Mouse (Mus musculus): ENCODE measurements at regions not wholly inside any gene's neighbourhood (a gene's known extent, or its start where the extent isn't known, plus 50 kb on each side); places are given as distances from the start of the nearest gene placed in this dataset.

- Histone ChIP-seq H3K4me1 (peaks cover 4% of the 10 kb centered on the region; the same call in 1 of the 2 replicates), H3K36me3 (no peaks in the 10 kb centered on the region), H3K9me3 (no peaks in the 10 kb centered on the region), H3K27me3 (no peaks in the 10 kb centered on the region), H3K4me2 (no peak overlapping the region), H3K4me3 (no peak overlapping the region), H3K9ac (no peak overlapping the region), H3K27ac (no peak overlapping the region)
- no peak for ATAC-seq (ENCODE audit: insufficient number of reproducible peaks, low FRiP score, low TSS enrichment, low read depth)
- 63% methylated on average over 6 of the region's 6 CpGs for WGBS
These were observed 334.9 kb upstream of the Mgmt start for GRCm38 (mm10) chr7:136559536-136559935.

- no peak overlapping the region for H3K4me3 ChIP-seq
- 68% methylated on average over 7 of the region's 7 CpGs for WGBS
- H3K36me3 ChIP-seq = no peaks in the 10 kb centered on the region
- H3K9ac ChIP-seq = no peak overlapping the region
- H3K27me3 ChIP-seq = no peaks in the 10 kb centered on the region
- no peaks in the 10 kb centered on the region for H3K4me1 ChIP-seq
- H3K27ac ChIP-seq = no peak overlapping the region
- ATAC-seq (ENCODE audit: insufficient number of reproducible peaks, low FRiP score, low TSS enrichment, low read depth) = no peak
- no peaks in the 10 kb centered on the region for H3K9me3 ChIP-seq
- no peak overlapping the region for H3K4me2 ChIP-seq
These were observed 323.5 kb upstream of the Mgmt start for GRCm38 (mm10) chr7:136570911-136571310.

- WGBS = 33% methylated on average over 12 of the region's 12 CpGs
- no peak for ATAC-seq (ENCODE audit: insufficient number of reproducible peaks, low FRiP score, low TSS enrichment, low read depth)
- Histone ChIP-seq H3K36me3 (no peaks in the 10 kb centered on the region), H3K27ac (no peak overlapping the region), H3K4me1 (peaks cover 10% of the 10 kb centered on the region), H3K27me3 (peaks cover 38% of the 10 kb centered on the region), H3K9ac (no peak overlapping the region), H3K4me3 (no peak overlapping the region), H3K4me2 (no peak overlapping the region), H3K9me3 (no peaks in the 10 kb centered on the region)
These were observed 312.5 kb upstream of the Mgmt start for GRCm38 (mm10) chr7:136581896-136582295.

GRCm38 (mm10) chr7:136584361-136584760 lies 310.1 kb upstream of the Mgmt start:
- Histone ChIP-seq H3K9ac (no peak overlapping the region), H3K4me1 (peaks cover 10% of the 10 kb centered on the region), H3K27ac (no peak overlapping the region), H3K4me2 (no peak overlapping the region), H3K9me3 (no peaks in the 10 kb centered on the region), H3K36me3 (no peaks in the 10 kb centered on the region), H3K4me3 (no peak overlapping the region), H3K27me3 (peaks cover 38% of the 10 kb centered on the region)
- no peak for ATAC-seq (ENCODE audit: insufficient number of reproducible peaks, low FRiP score, low TSS enrichment, low read depth)
- 65% methylated on average over 17 of the region's 17 CpGs for whole genome bisulfite sequencing

GRCm38 (mm10) chr7:136588491-136588890 lies 305.9 kb upstream of the Mgmt start:
- WGBS = 68% methylated on average over 6 of the region's 6 CpGs
- peaks cover 13% of the 10 kb centered on the region for H3K27me3 ChIP-seq

GRCm38 (mm10) chr7:136590947-136591346 lies 303.5 kb upstream of the Mgmt start:
- Histone ChIP-seq H3K9ac (no peak overlapping the region), H3K27me3 (no peaks in the 10 kb centered on the region), H3K36me3 (no peaks in the 10 kb centered on the region), H3K4me3 (no peak overlapping the region), H3K27ac (no peak overlapping the region), H3K4me1 (no peaks in the 10 kb centered on the region), H3K4me2 (no peak overlapping the region), H3K9me3 (no peaks in the 10 kb centered on the region)
- no peak for ATAC-seq (ENCODE audit: insufficient number of reproducible peaks, low FRiP score, low TSS enrichment, low read depth)

More at GRCm38 (mm10) chr7:136588491-136588890, 305.9 kb upstream of the Mgmt start:
- Histone ChIP-seq H3K4me2 (no peak overlapping the region), H3K4me1 (peaks cover 4% of the 10 kb centered on the region; the same call in 1 of the 2 replicates), H3K27ac (no peak overlapping the region), H3K9ac (no peak overlapping the region), H3K9me3 (no peaks in the 10 kb centered on the region), H3K36me3 (no peaks in the 10 kb centered on the region), H3K4me3 (no peak overlapping the region)
- ATAC-seq (ENCODE audit: insufficient number of reproducible peaks, low FRiP score, low TSS enrichment, low read depth) = no peak

- Histone ChIP-seq H3K27me3 (peaks cover 8% of the 10 kb centered on the region; the same call in 1 of the 2 replicates), H3K4me2 (no peak overlapping the region), H3K27ac (no peak overlapping the region), H3K9me3 (no peaks in the 10 kb centered on the region), H3K4me3 (no peak overlapping the region), H3K9ac (no peak overlapping the region), H3K4me1 (peaks cover 4% of the 10 kb centered on the region), H3K36me3 (no peaks in the 10 kb centered on the region)
- 34% methylated on average over 7 of the region's 7 CpGs for WGBS
- ATAC-seq (ENCODE audit: insufficient number of reproducible peaks, low FRiP score, low TSS enrichment, low read depth) = peak; percentile 78; the same call in 1 of the 2 replicates
These were observed 286.9 kb upstream of the Mgmt start for GRCm38 (mm10) chr7:136607278-136608120.

GRCm38 (mm10) chr7:136613496-136613895 lies 280.9 kb upstream of the Mgmt start:
- no peak overlapping the region for H3K4me3 ChIP-seq
- no peaks in the 10 kb centered on the region for H3K9me3 ChIP-seq
- 0 out of 2 replicates have a peak, but pooled peaks cover 4% of the 10 kb centered on the region for H3K27me3 ChIP-seq
- no peak for ATAC-seq (ENCODE audit: insufficient number of reproducible peaks, low FRiP score, low TSS enrichment, low read depth)
- H3K36me3 ChIP-seq = no peaks in the 10 kb centered on the region
- no peak overlapping the region for H3K9ac ChIP-seq
- H3K27ac ChIP-seq = no peak overlapping the region
- H3K4me2 ChIP-seq = no peak overlapping the region
- 57% methylated on average over 4 of the region's 4 CpGs for WGBS
- no peaks in the 10 kb centered on the region for H3K4me1 ChIP-seq

- Histone ChIP-seq H3K27me3 (no peaks in the 10 kb centered on the region), H3K9ac (no peak overlapping the region), H3K36me3 (no peaks in the 10 kb centered on the region), H3K9me3 (no peaks in the 10 kb centered on the region), H3K4me3 (no peak overlapping the region), H3K4me2 (no peak overlapping the region), H3K4me1 (no peaks in the 10 kb centered on the region), H3K27ac (no peak overlapping the region)
- no peak for ATAC-seq (ENCODE audit: insufficient number of reproducible peaks, low FRiP score, low TSS enrichment, low read depth)
- WGBS = 44% methylated on average over 4 of the region's 4 CpGs
These were observed 269.9 kb upstream of the Mgmt start for GRCm38 (mm10) chr7:136624496-136624895.

- no peaks in the 10 kb centered on the region for H3K9me3 ChIP-seq
- H3K4me3 ChIP-seq = no peak overlapping the region
- H3K9ac ChIP-seq = no peak overlapping the region
- WGBS = 17% methylated on average over 3 of the region's 3 CpGs
- H3K4me1 ChIP-seq = peaks cover 10% of the 10 kb centered on the region; the same call in 1 of the 2 replicates
- no peak overlapping the region for H3K27ac ChIP-seq
- H3K4me2 ChIP-seq = no peak overlapping the region
- no peaks in the 10 kb centered on the region for H3K36me3 ChIP-seq
- H3K27me3 ChIP-seq = no peaks in the 10 kb centered on the region
- ATAC-seq (ENCODE audit: insufficient number of reproducible peaks, low FRiP score, low TSS enrichment, low read depth) = no peak
These were observed 263.3 kb upstream of the Mgmt start for GRCm38 (mm10) chr7:136631089-136631488.

- Histone ChIP-seq H3K27me3 (no peaks in the 10 kb centered on the region), H3K4me2 (no peak overlapping the region), H3K9me3 (no peaks in the 10 kb centered on the region), H3K9ac (no peak overlapping the region), H3K4me3 (no peak overlapping the region), H3K27ac (no peak overlapping the region), H3K4me1 (peaks cover 14% of the 10 kb centered on the region; the same call in 1 of the 2 replicates), H3K36me3 (no peaks in the 10 kb centered on the region)
- 10% methylated on average over 5 of the region's 5 CpGs for WGBS
- ATAC-seq (ENCODE audit: insufficient number of reproducible peaks, low FRiP score, low TSS enrichment, low read depth) = no peak
These were observed 254.3 kb upstream of the Mgmt start for GRCm38 (mm10) chr7:136640160-136640559.

GRCm38 (mm10) chr7:136640771-136641170 lies 253.6 kb upstream of the Mgmt start:
- H3K36me3 ChIP-seq = no peaks in the 10 kb centered on the region
- no peak overlapping the region for H3K27ac ChIP-seq
- H3K9me3 ChIP-seq = no peaks in the 10 kb centered on the region
- H3K4me3 ChIP-seq = no peak overlapping the region
- no peak for ATAC-seq (ENCODE audit: insufficient number of reproducible peaks, low FRiP score, low TSS enrichment, low read depth)
- no peak overlapping the region for H3K4me2 ChIP-seq
- 79% methylated on average over 7 of the region's 7 CpGs for WGBS
- no peak overlapping the region for H3K9ac ChIP-seq
- H3K4me1 ChIP-seq = peaks cover 13% of the 10 kb centered on the region; the same call in 1 of the 2 replicates
- no peaks in the 10 kb centered on the region for H3K27me3 ChIP-seq
